Mouse (Mus musculus): Measurements from ENCODE around the gene Slc1a1.
A peak's percentile ranks its signal among the peaks of the same experiment; 100 is the strongest.

The Slc1a1 gene

GRCm38 (mm10) chr19:28854831-28855230 is 20.0 kb downstream of the Slc1a1 start:
- no peak for DNase-seq

- no peak for DNase-seq
These were observed 25.4 kb downstream of the Slc1a1 start for GRCm38 (mm10) chr19:28860246-28860645.

- no peak for DNase-seq
These were observed 28.8 kb downstream of the Slc1a1 start for GRCm38 (mm10) chr19:28863626-28864025.

GRCm38 (mm10) chr19:28864981-28865380 is 30.1 kb downstream of the Slc1a1 start:
- no peak for DNase-seq

- DNase-seq, result no peak
These were observed 30.7 kb downstream of the Slc1a1 start for GRCm38 (mm10) chr19:28865501-28865900.

GRCm38 (mm10) chr19:28869251-28869855 is 34.5 kb downstream of the Slc1a1 start:
- no peak for DNase-seq

GRCm38 (mm10) chr19:28870351-28870750 is 35.5 kb downstream of the Slc1a1 start:
- DNase-seq, result no peak

- DNase-seq, result no peak
These were observed 44.6 kb downstream of the Slc1a1 start for GRCm38 (mm10) chr19:28879476-28879875.

GRCm38 (mm10) chr19:28883126-28883525 is 48.3 kb downstream of the Slc1a1 start:
- peak; percentile 32 for DNase-seq

- DNase-seq, result no peak
These were observed 53.6 kb downstream of the Slc1a1 start for GRCm38 (mm10) chr19:28888496-28888895.

GRCm38 (mm10) chr19:28889251-28889650 is 54.4 kb downstream of the Slc1a1 start:
- DNase-seq, result no peak

GRCm38 (mm10) chr19:28891238-28891637 is 56.4 kb downstream of the Slc1a1 start:
- DNase-seq, result no peak

- no peak for DNase-seq
These were observed 57.0 kb downstream of the Slc1a1 start for GRCm38 (mm10) chr19:28891864-28892263.

- no peak for DNase-seq
These were observed 61.8 kb downstream of the Slc1a1 start for GRCm38 (mm10) chr19:28896639-28897038.

GRCm38 (mm10) chr19:28897497-28897896 is 62.6 kb downstream of the Slc1a1 start:
- no peak for DNase-seq

- no peak for DNase-seq
These were observed 65.9 kb downstream of the Slc1a1 start for GRCm38 (mm10) chr19:28900771-28901170.

- no peak for DNase-seq
These were observed 67.3 kb downstream of the Slc1a1 start for GRCm38 (mm10) chr19:28902111-28902510.

GRCm38 (mm10) chr19:28902806-28903205 is 68.0 kb downstream of the Slc1a1 start:
- DNase-seq, result no peak

- DNase-seq, result no peak
These were observed 68.8 kb downstream of the Slc1a1 start for GRCm38 (mm10) chr19:28903536-28904119.

- no peak for DNase-seq
These were observed 73.3 kb downstream of the Slc1a1 start for GRCm38 (mm10) chr19:28908186-28908585.

GRCm38 (mm10) chr19:28908693-28909092 is 73.8 kb downstream of the Slc1a1 start:
- DNase-seq, result no peak

GRCm38 (mm10) chr19:28914598-28914997 is 79.7 kb downstream of the Slc1a1 start:
- DNase-seq, result no peak

- DNase-seq, result no peak
These were observed 80.9 kb downstream of the Slc1a1 start for GRCm38 (mm10) chr19:28915602-28916250.

GRCm38 (mm10) chr19:28916492-28916891 is 81.6 kb downstream of the Slc1a1 start:
- DNase-seq, result no peak

Measured in liver (tissue).